Mouse (Mus musculus) mouse embryonic stem cell (cell line): ENCODE measurements around the gene Nr0b2.

Experiments used
- in situ Hi-C, 2 experiments: fragments of 300-500 bp; cut with MboI; formaldehyde crosslinking; loops; 1 replicate in 1 of 2; 3 replicates in 1 of 2; pipeline ENCODE4 v1.14.3; 2019 to 2020; ENCODE audit warnings: low sequenced_read_pairs in 2 of 2, low pct_unique_long_range_greater_than_20kb in 1 of 2, mixed read lengths in 1 of 2; ENCODE audit not compliant: unreplicated experiment in 1 of 2

The Nr0b2 gene

GRCm38 (mm10) chr4:133557041-133557717 lies 4.0 kb downstream of the Nr0b2 start:
- in situ Hi-C loops: no loop called here

GRCm38 (mm10) chr4:133559846-133560245 lies 6.7 kb downstream of the Nr0b2 start:
- in situ Hi-C loops: no loop called here

GRCm38 (mm10) chr4:133561622-133562021 lies 8.4 kb downstream of the Nr0b2 start:
- in situ Hi-C loops: no loop called here

GRCm38 (mm10) chr4:133563123-133563571 lies 10.0 kb downstream of the Nr0b2 start:
- in situ Hi-C loops: no loop called here

GRCm38 (mm10) chr4:133567251-133567650 lies 14.1 kb downstream of the Nr0b2 start:
- in situ Hi-C loops: no loop called here

- in situ Hi-C loops: no loop called here
Observed at GRCm38 (mm10) chr4:133569291-133570065, 16.3 kb downstream of the Nr0b2 start.

GRCm38 (mm10) chr4:133570066-133570466 lies 16.9 kb downstream of the Nr0b2 start:
- in situ Hi-C loops: no loop called here

- in situ Hi-C loops: no loop called here
Observed at GRCm38 (mm10) chr4:133574070-133574842, 21.1 kb downstream of the Nr0b2 start, which contains the start of gene Gpatch3. Gene Gpatch3, plus strand, starts transcription at chr4:133574745.

- in situ Hi-C loops: no loop called here
Observed at GRCm38 (mm10) chr4:133574843-133575202, 21.6 kb downstream of the Nr0b2 start.

GRCm38 (mm10) chr4:133577983-133578382 lies 24.8 kb downstream of the Nr0b2 start:
- in situ Hi-C loops: no loop called here

- in situ Hi-C loops: no loop called here
Observed at GRCm38 (mm10) chr4:133583690-133584058, 30.5 kb downstream of the Nr0b2 start.

GRCm38 (mm10) chr4:133584059-133584951 lies 31.1 kb downstream of the Nr0b2 start, which contains the start of gene Gpn2:
Gene Gpn2, plus strand, starts transcription at chr4:133584362.
- in situ Hi-C loops: no loop called here

- in situ Hi-C loops: loop anchor here in 1 of 2 experiments (10.0 kb wide), 1 partner anchor 52 kb away; no protein-coding TSS in a partner anchor
Observed at GRCm38 (mm10) chr4:133592570-133592969, 39.4 kb downstream of the Nr0b2 start.

- in situ Hi-C loops: loop anchor here (5.0 to 10.0 kb wide), 2 partner anchors 49 to 52 kb away; no protein-coding TSS in a partner anchor
Observed at GRCm38 (mm10) chr4:133595538-133595937, 42.4 kb downstream of the Nr0b2 start.

GRCm38 (mm10) chr4:133596084-133596483 lies 42.9 kb downstream of the Nr0b2 start:
- in situ Hi-C loops: loop anchor here (5.0 to 10.0 kb wide), 2 partner anchors 49 to 51 kb away; no protein-coding TSS in a partner anchor

- in situ Hi-C loops: loop anchor here (5.0 to 10.0 kb wide), 2 partner anchors 46 to 49 kb away; no protein-coding TSS in a partner anchor
Observed at GRCm38 (mm10) chr4:133598616-133599015, 45.4 kb downstream of the Nr0b2 start.

- in situ Hi-C loops: loop anchor here (5.0 to 10.0 kb wide), 2 partner anchors 46 to 48 kb away; no protein-coding TSS in a partner anchor
Observed at GRCm38 (mm10) chr4:133599116-133599515, 45.9 kb downstream of the Nr0b2 start.
